Mouse (Mus musculus) cerebellum, adult (tissue): ENCODE results near the gene Zfp711.

ENCODE experiments used
- ATAC-seq: cut with Nextera tagmentation; 2 replicates; pipeline ENCODE4 v1.9.2; 2017; ENCODE audit warnings: mild to moderate bottlenecking, moderate library complexity, mixed read lengths; ENCODE audit not compliant: insufficient number of reproducible peaks, low FRiP score, low TSS enrichment

Zfp711 gene

DNA sequence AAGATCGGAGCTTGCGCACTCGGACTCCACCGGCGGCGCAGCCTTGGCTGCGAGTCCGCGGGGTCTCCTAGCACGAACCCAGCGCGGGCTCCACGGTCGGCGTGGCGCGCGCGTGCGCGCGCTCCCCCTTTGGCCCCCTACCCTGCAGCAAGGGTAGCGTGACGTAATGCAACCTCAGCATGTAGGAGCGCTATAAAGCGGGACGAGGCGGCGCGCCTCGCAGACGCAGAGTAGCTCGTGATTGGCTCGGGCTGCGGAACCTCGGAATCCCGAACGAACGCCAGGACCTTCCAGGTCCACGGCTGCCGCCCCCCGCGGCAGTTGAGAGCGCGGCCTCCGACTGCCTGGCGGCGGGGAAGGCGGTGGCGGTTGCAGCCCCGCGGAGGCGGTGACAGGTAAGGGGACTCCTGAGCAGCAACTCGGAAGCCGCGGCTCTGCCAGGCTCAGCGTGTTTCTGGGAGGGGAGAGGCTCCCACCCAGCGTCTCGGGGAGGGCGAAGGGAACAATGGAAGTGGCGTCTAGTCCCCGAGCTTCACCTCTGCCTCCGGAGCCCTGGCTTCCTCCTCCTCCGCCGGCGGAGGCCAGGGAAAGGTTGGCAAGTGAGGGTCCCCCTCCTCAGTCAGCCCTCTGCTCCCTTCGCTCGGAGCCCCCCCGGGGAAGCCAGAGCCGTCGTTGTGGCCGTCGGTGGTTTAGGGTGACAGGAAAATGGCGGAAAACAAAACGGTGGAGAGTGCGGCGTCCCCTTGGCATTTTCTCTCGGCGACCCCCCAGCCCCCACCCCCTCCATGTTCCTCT lies at the start of gene Zfp711:
Gene Zfp711 (plus strand): TSS at position 16 of the 795 bp plus-strand sequence.
- ATAC-seq = peak; percentile 91

DNA sequence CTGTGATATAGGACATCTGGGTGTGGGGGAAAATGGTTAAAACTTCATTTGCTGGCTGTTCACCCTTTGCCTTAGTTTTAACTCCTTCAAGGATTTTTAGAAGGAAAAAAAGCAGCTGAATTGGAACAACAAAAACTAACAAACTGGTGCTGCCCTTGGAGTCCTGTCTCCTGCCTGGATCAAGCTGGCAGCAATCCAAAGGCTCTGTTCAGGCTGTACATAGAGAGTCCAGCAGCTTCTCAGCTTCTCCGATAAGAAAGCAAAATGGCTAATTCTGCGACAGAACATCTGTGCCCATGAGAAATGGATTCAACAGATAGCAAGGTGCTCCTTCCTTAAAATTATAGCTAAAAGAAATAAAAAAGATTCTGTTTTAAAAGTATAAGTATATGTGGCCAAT lies 32.6 kb upstream of the Zfp711 start:
- ATAC-seq = no peak

DNA sequence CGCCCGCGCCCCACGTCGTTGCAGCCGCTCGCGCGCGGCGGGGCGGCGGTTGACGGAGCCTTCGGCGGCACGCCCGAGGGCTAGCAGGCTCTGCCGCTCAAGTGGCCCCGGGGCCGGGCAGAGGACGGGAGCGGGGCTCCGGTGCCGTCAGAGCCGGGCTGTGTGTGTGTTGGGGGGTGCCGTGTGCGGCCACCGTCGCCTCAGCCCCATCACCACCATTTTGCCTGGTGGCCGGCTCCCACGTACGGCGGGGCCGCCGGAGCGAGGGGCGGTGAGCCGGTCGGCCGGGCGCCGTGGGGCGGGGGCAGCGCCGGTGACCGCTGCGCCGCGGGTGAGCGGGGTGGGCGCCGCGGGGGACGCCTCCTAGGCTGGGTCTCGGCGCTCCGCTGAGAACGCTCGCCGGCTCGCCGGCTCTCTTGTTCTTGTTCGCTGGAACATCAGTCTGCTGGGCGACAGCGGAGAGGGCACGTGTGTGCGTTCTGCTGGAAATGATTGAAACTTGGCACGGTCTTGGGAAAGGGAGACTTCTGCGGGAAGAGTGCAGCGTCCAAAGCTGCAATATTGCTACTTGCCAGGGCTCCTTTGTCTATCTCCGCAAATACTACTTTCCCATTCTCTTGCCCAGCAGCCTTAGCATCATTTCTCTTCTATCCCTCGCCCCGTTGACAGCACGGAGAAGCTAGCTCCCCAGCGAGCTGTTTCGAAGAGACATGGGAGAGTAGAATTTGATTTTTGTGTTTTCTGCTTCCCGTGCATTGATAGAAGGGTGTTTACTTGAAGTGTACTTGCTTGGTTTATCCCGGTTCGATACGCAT lies 1.2 kb downstream of the Zfp711 start:
- peak; percentile 49; the same call in 1 of the 2 replicates for ATAC-seq

DNA sequence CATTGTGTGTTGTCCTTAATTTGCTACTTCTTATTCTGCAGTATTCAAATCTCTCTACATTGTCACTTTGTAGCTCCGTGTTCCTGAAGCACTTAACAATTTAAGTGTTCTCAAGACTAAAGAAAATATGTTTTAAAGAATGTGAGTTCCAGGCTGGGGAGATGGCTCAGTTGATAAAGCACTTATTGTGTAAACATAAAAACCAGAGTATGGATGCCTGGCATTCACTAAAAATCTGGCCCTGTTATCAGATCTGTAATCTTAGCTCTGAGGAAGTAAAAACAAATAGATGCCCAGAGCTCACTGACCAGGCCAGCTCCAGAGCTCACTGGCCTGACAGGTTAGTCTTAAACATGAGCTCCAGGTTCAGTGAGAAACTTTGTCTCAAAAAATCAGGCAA lies 75.2 kb downstream of the Zfp711 start:
- no peak for ATAC-seq

DNA sequence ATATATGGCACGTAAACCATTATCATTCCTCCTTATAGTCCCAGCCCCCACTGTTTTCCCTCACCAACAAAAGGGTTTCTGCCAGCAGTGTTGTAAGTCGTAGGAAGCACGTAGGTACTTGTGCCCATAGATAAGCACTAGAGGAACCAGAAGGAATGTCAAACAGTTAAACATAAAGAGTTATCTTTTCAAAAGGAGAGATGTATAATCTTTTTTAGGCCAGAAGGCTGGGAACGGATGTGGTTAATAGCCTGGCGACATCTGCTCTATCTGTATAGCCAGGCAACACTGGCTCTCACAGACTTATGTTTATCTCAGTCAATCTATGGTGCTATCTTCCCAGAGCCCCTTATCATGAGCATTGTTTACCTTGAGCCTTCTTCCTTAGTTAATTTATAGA lies 80.3 kb downstream of the Zfp711 start:
- no peak for ATAC-seq
